Mouse (Mus musculus) heart, adult 8-10 months (tissue): ENCODE results near the gene Mast1. TPM values are rescaled to one million over a fixed set of nuclear protein-coding genes. Genes with fewer than 3 reads are reported as not detected.
A peak's percentile ranks its signal among the peaks of the same experiment; 100 is the strongest.

Experiments used
- DNase-seq: peaks from one replicate; pipeline ENCODE4 v3.0.0; 2022; ENCODE audit warnings: low spot score
- microRNA-seq: library from miRNA; unstranded; fragments of <30 nt; microRNA quantifications from one replicate; pipeline ENCODE4 v1.2.0, GENCODE M21; 2022
- total RNA-seq, 4 experiments: library from RNA; stranded (reverse); gene quantifications; 2 replicates each; pipeline ENCODE4 v1.2.4; 2022

Gene Mast1
- total RNA-seq, 4 experiments from 2014 or later: 0.06 to 0.19 (median 0.13) TPM

GRCm38 (mm10) chr8:84873016-84873415, 64.1 kb downstream of the Mast1 start:
- no peak for DNase-seq

GRCm38 (mm10) chr8:84872309-84872965, 64.7 kb downstream of the Mast1 start:
- DNase-seq: no peak

GRCm38 (mm10) chr8:84871376-84872308, 65.5 kb downstream of the Mast1 start, which contains the start of gene Syce2:
Gene Syce2, plus strand, starts transcription at chr8:84872111.
- DNase-seq: peak; percentile 37

Small RNA genes within 50 kb of the gene (microRNA-seq; reads per million reads assigned to microRNA genes)
- gene Gm24197 (not detected), gene Mir7069 (2.5 reads per million)

Other genes starting within 250 kb of the Mast1 start
- gene Nacc1, start 249.5 kb downstream of the Mast1 start, total RNA-seq: 10 to 100 TPM; 26.7 to 36.0 (median 33.4) TPM
- gene Lyl1, start 235.9 kb downstream of the Mast1 start, total RNA-seq: 1 to 10 TPM; 3.5 to 4.8 (median 4.3) TPM
- under 1 TPM in 1 of 4 experiments, not detected in 3; 0.66 TPM for gene G430095P16Rik, start 214.4 kb downstream of the Mast1 start, total RNA-seq
- gene Nfix, start 137.0 kb downstream of the Mast1 start, total RNA-seq: 100 to 1,000 TPM; 288 to 356 (median 295) TPM
- gene Dand5, start 114.5 kb downstream of the Mast1 start, total RNA-seq: 10 to 100 TPM; 10.3 to 13.2 (median 12.0) TPM
- gene Gadd45gip1, start 105.8 kb downstream of the Mast1 start, total RNA-seq: 10 to 100 TPM; 31.0 to 34.9 (median 33.1) TPM
- 10 to 100 TPM; 82.8 to 92.9 (median 89.3) TPM for gene Rad23a, start 96.7 kb downstream of the Mast1 start, total RNA-seq
- 100 to 1,000 TPM; 330 to 410 (median 343) TPM for gene Calr, start 90.4 kb downstream of the Mast1 start, total RNA-seq
- gene Farsa, start 80.4 kb downstream of the Mast1 start, total RNA-seq: 10 to 100 TPM; 19.9 to 24.6 (median 22.9) TPM
- gene Syce2, start 65.2 kb downstream of the Mast1 start, total RNA-seq: 1 to 10 TPM; 2.2 to 5.9 (median 4.1) TPM
- 10 to 100 TPM; 77.8 to 99.2 (median 86.0) TPM for gene Gcdh, start 43.4 kb downstream of the Mast1 start, total RNA-seq
- not detected for gene Klf1, start 35.4 kb downstream of the Mast1 start, total RNA-seq
- 10 to 100 TPM in 3 of 4 experiments, 1 to 10 TPM in 1; 7.9 to 15.7 (median 12.3) TPM for gene Dnase2a, start 28.8 kb downstream of the Mast1 start, total RNA-seq
- gene Rtbdn, start 9.6 kb upstream of the Mast1 start, total RNA-seq: not detected
- 1 to 10 TPM in 2 of 4 experiments, not detected in 2; 2.4 to 5.9 TPM for gene Gm49661, start 32.1 kb upstream of the Mast1 start, total RNA-seq
- gene Prdx2, start 32.2 kb upstream of the Mast1 start, total RNA-seq: 100 to 1,000 TPM; 644 to 711 (median 676) TPM
- gene Rnaseh2a, start 32.4 kb upstream of the Mast1 start, total RNA-seq: 10 to 100 TPM; 41.9 to 61.3 (median 55.0) TPM
- 10 to 100 TPM; 17.8 to 32.3 (median 23.9) TPM for gene Junb, start 41.4 kb upstream of the Mast1 start, total RNA-seq
- gene Hook2, start 53.2 kb upstream of the Mast1 start, total RNA-seq: 1 to 10 TPM; 1.9 to 3.5 (median 2.7) TPM
- not detected for gene Best2, start 77.2 kb upstream of the Mast1 start, total RNA-seq
- gene Asna1, start 87.9 kb upstream of the Mast1 start, total RNA-seq: 10 to 100 TPM; 63.5 to 72.5 (median 65.4) TPM
- gene Trir, start 89.5 kb upstream of the Mast1 start, total RNA-seq: 10 to 100 TPM; 76.6 to 90.6 (median 78.6) TPM
- 10 to 100 TPM; 29.6 to 32.4 (median 30.8) TPM for gene Tnpo2, start 99.6 kb upstream of the Mast1 start, total RNA-seq
- gene Fbxw9, start 122.7 kb upstream of the Mast1 start, total RNA-seq: 1 to 10 TPM; 2.9 to 4.0 (median 3.3) TPM
- not detected for gene Gm5741, start 130.6 kb upstream of the Mast1 start, total RNA-seq
- gene Dhps, start 134.4 kb upstream of the Mast1 start, total RNA-seq: 10 to 100 TPM; 32.7 to 36.4 (median 35.5) TPM
- 10 to 100 TPM; 40.8 to 45.3 (median 43.6) TPM for gene Wdr83os, start 143.4 kb upstream of the Mast1 start, total RNA-seq
- 10 to 100 TPM; 26.6 to 32.4 (median 30.0) TPM for gene Wdr83, start 143.9 kb upstream of the Mast1 start, total RNA-seq
- 10 to 100 TPM; 21.9 to 36.3 (median 26.3) TPM for gene Man2b1, start 145.9 kb upstream of the Mast1 start, total RNA-seq
- 1 to 10 TPM; 2.1 to 3.0 (median 2.7) TPM for gene Zfp791, start 185.7 kb upstream of the Mast1 start, total RNA-seq
- gene Cks1brt, start 214.6 kb upstream of the Mast1 start, total RNA-seq: not detected